Mouse (Mus musculus) stomach, embryonic 16.5 days (tissue): ENCODE data around the gene Ppp1r36. TPM values are rescaled to one million over a fixed set of nuclear protein-coding genes. Genes with fewer than 3 reads are reported as not detected.

Experiments
- ATAC-seq: fragments of 200-750 bp; cut with Nextera tagmentation; 2 replicates; pipeline ENCODE4 v1.8.0; 2017; ENCODE audit warnings: moderate number of reproducible peaks, moderate TSS enrichment; ENCODE audit not compliant: insufficient read depth, low FRiP score
- H3K27ac ChIP-seq: fragments of 300-500 bp; sonication (generic); 2 replicates; pipeline ENCODE4 v1.5.1; 2014; ENCODE audit warnings: low read length
- H3K27me3 ChIP-seq: fragments of 300-500 bp; sonication (generic); 2 replicates; pipeline ENCODE4 v1.6.1; 2014; ENCODE audit warnings: low read length, control low read depth, mixed read lengths; ENCODE audit not compliant: control insufficient read depth, insufficient read depth
- H3K36me3 ChIP-seq: fragments of 300-500 bp; sonication (generic); 2 replicates; pipeline ENCODE4 v1.6.1; 2014; ENCODE audit warnings: low read length; ENCODE audit not compliant: control insufficient read depth, insufficient read depth
- H3K4me1 ChIP-seq: fragments of 300-500 bp; sonication (generic); 2 replicates; pipeline ENCODE4 v1.6.1; 2014; ENCODE audit warnings: low read length, control low read depth, mixed read lengths; ENCODE audit not compliant: control insufficient read depth, insufficient read depth
- H3K4me2 ChIP-seq: fragments of 300-500 bp; sonication (generic); 2 replicates; pipeline ENCODE4 v1.6.1; 2014; ENCODE audit warnings: low read depth, low read length, mixed read lengths
- H3K4me3 ChIP-seq: fragments of 300-500 bp; sonication (generic); replicated peaks from 2 replicates; pipeline ENCODE4 v1.5.1; 2014; ENCODE audit warnings: mild to moderate bottlenecking, low read length
- H3K9ac ChIP-seq: fragments of 300-500 bp; sonication (generic); 2 replicates; pipeline ENCODE4 v1.6.1; 2014; ENCODE audit warnings: low read length
- H3K9me3 ChIP-seq: fragments of 300-500 bp; sonication (generic); replicated peaks from 2 replicates; pipeline ENCODE4 v1.6.1; 2016; ENCODE audit warnings: low read length, control low read depth; ENCODE audit not compliant: control insufficient read depth
- WGBS: fragments of 180-500 bp; shearing (Covaris S2); extraction: QIAGEN DNeasy Blood & Tissue Kit; methylation state at CpG from one replicate; pipeline ENCODE4 v1.1.7; 2014; 5-methylcytosine and 5-hydroxymethylcytosine counted together
- polyA plus RNA-seq: library from polyadenylated mRNA; unstranded; fragments of >200 nt; fragmentation: Nextera tagmentation; extraction: Ambion mirVana; gene quantifications from 2 replicates; pipeline ENCODE4 v1.2.1, GENCODE M21; 2015

The Ppp1r36 gene
- polyA plus RNA-seq, 1 experiment from 2014 or later: 3.2 TPM

DNA sequence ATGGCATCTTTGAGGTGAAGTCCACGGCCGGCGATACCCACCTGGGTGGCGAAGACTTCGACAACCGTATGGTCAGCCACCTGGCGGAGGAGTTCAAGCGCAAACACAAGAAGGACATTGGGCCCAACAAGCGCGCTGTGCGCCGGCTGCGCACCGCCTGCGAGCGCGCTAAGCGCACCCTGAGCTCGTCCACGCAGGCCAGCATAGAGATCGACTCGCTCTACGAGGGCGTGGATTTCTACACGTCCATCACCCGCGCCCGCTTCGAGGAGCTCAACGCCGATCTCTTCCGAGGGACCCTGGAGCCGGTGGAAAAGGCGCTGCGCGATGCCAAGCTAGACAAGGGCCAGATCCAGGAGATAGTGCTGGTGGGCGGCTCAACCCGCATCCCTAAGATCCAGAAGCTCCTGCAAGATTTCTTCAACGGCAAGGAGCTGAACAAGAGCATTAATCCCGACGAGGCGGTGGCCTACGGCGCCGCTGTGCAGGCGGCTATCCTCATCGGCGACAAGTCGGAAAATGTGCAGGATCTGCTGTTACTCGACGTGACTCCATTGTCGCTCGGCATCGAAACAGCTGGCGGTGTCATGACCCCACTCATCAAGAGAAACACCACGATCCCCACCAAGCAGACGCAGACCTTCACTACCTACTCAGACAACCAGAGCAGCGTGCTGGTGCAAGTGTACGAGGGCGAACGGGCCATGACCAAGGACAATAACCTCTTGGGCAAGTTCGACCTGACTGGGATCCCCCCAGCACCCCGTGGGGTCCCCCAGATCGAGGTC lies 12.0 kb upstream of the Ppp1r36 start:
- Histone ChIP-seq H3K9ac (peak overlapping the region; percentile 48; the same call in 1 of the 2 replicates), H3K36me3 (no peaks in the 10 kb centered on the region), H3K9me3 (no peaks in the 10 kb centered on the region), H3K27ac (no peak overlapping the region), H3K4me3 (peak overlapping the region; percentile 78), H3K27me3 (peaks cover 26% of the 10 kb centered on the region), H3K4me2 (peak overlapping the region; percentile 67), H3K4me1 (peaks cover 20% of the 10 kb centered on the region)
- no peak for ATAC-seq
- WGBS: 4% methylated on average over 64 of the region's 64 CpGs

- 6% methylated on average over 23 of the region's 23 CpGs for WGBS
- peaks cover 26% of the 10 kb centered on the region for H3K27me3 ChIP-seq
- H3K9ac ChIP-seq: peak overlapping the region; percentile 48; the same call in 1 of the 2 replicates
- H3K27ac ChIP-seq: no peak overlapping the region
- no peak for ATAC-seq
- peak overlapping the region; percentile 67 for H3K4me2 ChIP-seq
- peak overlapping the region; percentile 78 for H3K4me3 ChIP-seq
- H3K4me1 ChIP-seq: peaks cover 20% of the 10 kb centered on the region
- no peaks in the 10 kb centered on the region for H3K9me3 ChIP-seq
- H3K36me3 ChIP-seq: no peaks in the 10 kb centered on the region
Measured at GRCm38 (mm10) chr12:76405971-76406370, 11.4 kb upstream of the Ppp1r36 start.

- Histone ChIP-seq H3K9me3 (no peaks in the 10 kb centered on the region), H3K27ac (no peak overlapping the region), H3K4me2 (no peak overlapping the region), H3K4me3 (no peak overlapping the region), H3K9ac (no peak overlapping the region), H3K4me1 (peaks cover 20% of the 10 kb centered on the region), H3K27me3 (peaks cover 26% of the 10 kb centered on the region), H3K36me3 (no peaks in the 10 kb centered on the region)
- 49% methylated on average over 1 of the region's 1 CpGs for WGBS
- no peak for ATAC-seq
Measured at GRCm38 (mm10) chr12:76407184-76407583, 10.2 kb upstream of the Ppp1r36 start.

GRCm38 (mm10) chr12:76409166-76409565 lies 8.2 kb upstream of the Ppp1r36 start:
- Histone ChIP-seq H3K27me3 (peaks cover 26% of the 10 kb centered on the region), H3K9me3 (no peaks in the 10 kb centered on the region), H3K9ac (no peak overlapping the region), H3K27ac (no peak overlapping the region), H3K4me3 (no peak overlapping the region), H3K36me3 (no peaks in the 10 kb centered on the region), H3K4me1 (peaks cover 16% of the 10 kb centered on the region), H3K4me2 (no peak overlapping the region)
- no peak for ATAC-seq
- WGBS: 50% methylated on average over 4 of the region's 4 CpGs

- Histone ChIP-seq H3K27me3 (no peaks in the 10 kb centered on the region), H3K9me3 (peaks cover 4% of the 10 kb centered on the region; the same call in 1 of the 2 replicates), H3K4me3 (no peak overlapping the region), H3K9ac (no peak overlapping the region), H3K27ac (no peak overlapping the region), H3K4me2 (no peak overlapping the region), H3K4me1 (0 out of 2 replicates have a peak, but pooled peaks cover 3% of the 10 kb centered on the region), H3K36me3 (no peaks in the 10 kb centered on the region)
- ATAC-seq: no peak
- WGBS: 71% methylated on average over 11 of the region's 12 CpGs
Measured at GRCm38 (mm10) chr12:76415383-76416010, 1.8 kb upstream of the Ppp1r36 start.

DNA sequence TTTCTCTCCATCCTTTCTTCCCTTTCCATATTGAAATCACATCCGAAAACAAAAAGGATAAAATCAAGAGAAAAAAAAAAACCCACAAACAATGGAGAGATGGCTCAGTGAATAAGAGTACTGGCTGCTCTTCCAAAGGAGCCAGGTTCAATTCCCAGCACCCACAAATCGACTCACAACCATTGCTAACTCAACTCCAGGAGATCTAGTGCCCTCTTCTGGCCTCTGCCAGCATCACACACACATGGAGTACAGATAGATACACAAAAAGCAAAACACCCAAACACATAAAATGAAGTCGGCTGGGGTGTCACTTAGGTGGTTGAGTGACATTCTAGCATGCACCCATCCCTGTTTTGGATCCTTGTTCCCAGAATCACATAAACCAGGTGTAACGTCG lies 1.0 kb downstream of the Ppp1r36 start:
- no peaks in the 10 kb centered on the region for H3K36me3 ChIP-seq
- 92% methylated on average over 5 of the region's 5 CpGs for WGBS
- 0 out of 2 replicates have a peak, but pooled peaks cover 3% of the 10 kb centered on the region for H3K4me1 ChIP-seq
- H3K9me3 ChIP-seq: peaks cover 4% of the 10 kb centered on the region; the same call in 1 of the 2 replicates
- H3K4me3 ChIP-seq: no peak overlapping the region
- H3K9ac ChIP-seq: no peak overlapping the region
- H3K4me2 ChIP-seq: no peak overlapping the region
- no peaks in the 10 kb centered on the region for H3K27me3 ChIP-seq
- ATAC-seq: no peak
- no peak overlapping the region for H3K27ac ChIP-seq

DNA sequence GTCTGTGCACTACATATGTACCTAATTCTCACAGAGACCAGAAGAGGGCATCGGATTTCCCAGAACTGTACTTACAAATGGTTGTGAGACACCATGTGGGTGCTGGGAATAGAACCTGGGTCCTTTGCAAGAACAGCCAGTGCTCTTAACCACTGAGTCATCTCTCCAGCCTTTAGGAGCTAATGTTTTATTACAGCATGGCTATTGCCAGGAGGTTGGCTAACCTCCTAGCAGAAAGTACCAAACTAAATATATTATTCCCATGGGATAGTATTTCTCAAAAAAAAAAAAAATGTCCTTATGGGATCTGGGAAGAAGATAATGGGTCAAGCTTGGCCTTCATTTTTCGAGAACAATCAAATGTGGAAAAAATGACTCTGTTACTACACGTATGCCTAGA lies 7.9 kb downstream of the Ppp1r36 start:
- H3K4me2 ChIP-seq: no peak overlapping the region
- no peaks in the 10 kb centered on the region for H3K9me3 ChIP-seq
- H3K27me3 ChIP-seq: no peaks in the 10 kb centered on the region
- no peaks in the 10 kb centered on the region for H3K36me3 ChIP-seq
- WGBS: 85% methylated on average over 3 of the region's 3 CpGs
- no peak overlapping the region for H3K9ac ChIP-seq
- H3K4me3 ChIP-seq: no peak overlapping the region
- no peaks in the 10 kb centered on the region for H3K4me1 ChIP-seq
- H3K27ac ChIP-seq: no peak overlapping the region
- no peak for ATAC-seq

GRCm38 (mm10) chr12:76427546-76427945 lies 10.2 kb downstream of the Ppp1r36 start:
- Histone ChIP-seq H3K9ac (no peak overlapping the region), H3K27ac (no peak overlapping the region), H3K4me1 (no peaks in the 10 kb centered on the region), H3K36me3 (no peaks in the 10 kb centered on the region), H3K4me2 (no peak overlapping the region), H3K27me3 (no peaks in the 10 kb centered on the region), H3K4me3 (no peak overlapping the region), H3K9me3 (no peaks in the 10 kb centered on the region)
- ATAC-seq: no peak
- WGBS: 49% methylated on average over 5 of the region's 5 CpGs

DNA sequence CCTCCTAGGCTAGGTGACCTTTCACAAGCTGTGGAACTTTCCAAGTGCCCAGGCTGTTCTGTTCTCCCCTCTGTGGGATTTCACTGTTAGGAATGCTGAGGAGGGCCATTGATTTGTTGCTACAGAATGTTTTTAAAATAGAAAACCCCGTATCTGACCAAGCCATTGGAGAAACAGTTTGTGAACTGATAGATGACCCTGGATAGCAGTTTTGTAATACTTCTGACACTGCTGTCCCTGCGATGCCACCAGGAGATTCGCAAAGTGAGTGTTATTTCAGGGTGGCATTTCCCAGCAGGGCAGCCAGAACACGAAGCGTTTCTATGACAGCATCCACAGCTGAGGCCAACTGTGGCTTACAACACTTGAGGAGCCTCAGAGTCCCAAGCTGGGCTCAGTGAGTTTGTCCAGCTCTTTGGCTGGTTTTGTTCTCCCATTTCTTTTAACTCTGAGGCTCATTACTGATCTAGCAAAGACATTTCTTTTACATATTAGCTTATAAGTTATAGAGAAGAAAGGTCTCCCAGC lies 13.6 kb downstream of the Ppp1r36 start:
- H3K4me3 ChIP-seq: no peak overlapping the region
- H3K27ac ChIP-seq: no peak overlapping the region
- H3K4me1 ChIP-seq: 0 out of 2 replicates have a peak, but pooled peaks cover 7% of the 10 kb centered on the region
- peaks cover 4% of the 10 kb centered on the region; the same call in 1 of the 2 replicates for H3K27me3 ChIP-seq
- no peak overlapping the region for H3K9ac ChIP-seq
- no peak for ATAC-seq
- 41% methylated on average over 5 of the region's 5 CpGs for WGBS
- H3K4me2 ChIP-seq: no peak overlapping the region
- H3K9me3 ChIP-seq: no peaks in the 10 kb centered on the region
- H3K36me3 ChIP-seq: no peaks in the 10 kb centered on the region
